Mouse (Mus musculus): ENCODE results near the gene 1700012B09Rik. TPM values are rescaled to one million over a fixed set of nuclear protein-coding genes. Genes with fewer than 3 reads are reported as not detected.

Gene 1700012B09Rik
- polyA plus RNA-seq, 1 experiment from 2014 or later, result 1.5 TPM

GRCm38 (mm10) chr9:14724755-14725420 is 45.9 kb downstream of the 1700012B09Rik start:
- H3K36me3 ChIP-seq (replicated peaks), result no peaks in the 10 kb centered on the region

GRCm38 (mm10) chr9:14721610-14722009 is 49.2 kb downstream of the 1700012B09Rik start:
- no peaks in the 10 kb centered on the region for H3K36me3 ChIP-seq (replicated peaks)
- H3K4me2 ChIP-seq, result no peak overlapping the region
- H3K4me1 ChIP-seq, result peaks cover 3% of the 10 kb centered on the region; the same call in 1 of the 2 replicates
- WGBS, result 79% methylated on average over 5 of the region's 5 CpGs
- ATAC-seq (ENCODE audit: low FRiP score), result no peak
- no peaks in the 10 kb centered on the region for H3K27me3 ChIP-seq
- H3K4me3 ChIP-seq (replicated peaks), result no peak overlapping the region
- no peak overlapping the region for H3K9ac ChIP-seq
- no peaks in the 10 kb centered on the region for H3K9me3 ChIP-seq
- no peak overlapping the region for H3K27ac ChIP-seq

More at GRCm38 (mm10) chr9:14724755-14725420, 45.9 kb downstream of the 1700012B09Rik start:
- H3K9me3 ChIP-seq, result no peaks in the 10 kb centered on the region
- H3K4me2 ChIP-seq, result no peak overlapping the region
- no peak overlapping the region for H3K9ac ChIP-seq
- H3K27ac ChIP-seq, result no peak overlapping the region
- peaks cover 3% of the 10 kb centered on the region; the same call in 1 of the 2 replicates for H3K4me1 ChIP-seq
- WGBS, result 85% methylated on average over 5 of the region's 5 CpGs
- no peak for ATAC-seq (ENCODE audit: low FRiP score)
- H3K27me3 ChIP-seq, result no peaks in the 10 kb centered on the region
- H3K4me3 ChIP-seq (replicated peaks), result no peak overlapping the region

DNA sequence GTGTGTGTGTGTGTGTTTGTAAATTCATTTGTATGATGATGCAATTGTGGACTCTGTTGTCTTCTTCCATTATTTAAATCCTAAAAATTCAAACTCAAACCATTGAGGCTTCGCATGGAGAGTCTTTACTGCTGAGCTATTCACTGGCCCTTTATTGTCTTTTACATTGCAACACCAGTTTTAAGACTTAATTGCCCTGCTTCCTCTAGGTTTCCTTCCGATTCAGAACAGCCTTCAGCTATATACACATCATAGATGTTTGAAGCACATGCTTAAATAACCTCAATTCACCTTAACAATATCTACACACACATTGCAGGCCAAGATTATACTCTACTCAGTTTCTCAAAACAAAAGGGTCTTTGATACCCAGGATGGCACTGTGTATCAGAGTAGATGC is 50.4 kb downstream of the 1700012B09Rik start:
- H3K27me3 ChIP-seq, result no peaks in the 10 kb centered on the region
- ATAC-seq (ENCODE audit: low FRiP score), result no peak

GRCm38 (mm10) chr9:14718332-14718691 is 52.5 kb downstream of the 1700012B09Rik start:
- H3K4me2 ChIP-seq, result no peak overlapping the region
- H3K9me3 ChIP-seq, result no peaks in the 10 kb centered on the region
- H3K9ac ChIP-seq, result no peak overlapping the region; the same call in 1 of the 2 replicates
- H3K27me3 ChIP-seq, result no peaks in the 10 kb centered on the region
- no peak overlapping the region for H3K27ac ChIP-seq
- no peak overlapping the region for H3K4me3 ChIP-seq (replicated peaks)
- ATAC-seq (ENCODE audit: low FRiP score), result no peak
- H3K36me3 ChIP-seq (replicated peaks), result no peaks in the 10 kb centered on the region
- H3K4me1 ChIP-seq, result peaks cover under 1% of the 10 kb centered on the region; the same call in 1 of the 2 replicates

More for the DNA sequence above, 50.4 kb downstream of the 1700012B09Rik start:
- 42% methylated on average over 2 of the region's 2 CpGs for WGBS
- Histone ChIP-seq H3K4me1 (peaks cover 3% of the 10 kb centered on the region; the same call in 1 of the 2 replicates), H3K9ac (no peak overlapping the region), H3K9me3 (no peaks in the 10 kb centered on the region), H3K4me3 (replicated peaks) (no peak overlapping the region), H3K27ac (no peak overlapping the region), H3K4me2 (no peak overlapping the region), H3K36me3 (replicated peaks) (no peaks in the 10 kb centered on the region)

DNA sequence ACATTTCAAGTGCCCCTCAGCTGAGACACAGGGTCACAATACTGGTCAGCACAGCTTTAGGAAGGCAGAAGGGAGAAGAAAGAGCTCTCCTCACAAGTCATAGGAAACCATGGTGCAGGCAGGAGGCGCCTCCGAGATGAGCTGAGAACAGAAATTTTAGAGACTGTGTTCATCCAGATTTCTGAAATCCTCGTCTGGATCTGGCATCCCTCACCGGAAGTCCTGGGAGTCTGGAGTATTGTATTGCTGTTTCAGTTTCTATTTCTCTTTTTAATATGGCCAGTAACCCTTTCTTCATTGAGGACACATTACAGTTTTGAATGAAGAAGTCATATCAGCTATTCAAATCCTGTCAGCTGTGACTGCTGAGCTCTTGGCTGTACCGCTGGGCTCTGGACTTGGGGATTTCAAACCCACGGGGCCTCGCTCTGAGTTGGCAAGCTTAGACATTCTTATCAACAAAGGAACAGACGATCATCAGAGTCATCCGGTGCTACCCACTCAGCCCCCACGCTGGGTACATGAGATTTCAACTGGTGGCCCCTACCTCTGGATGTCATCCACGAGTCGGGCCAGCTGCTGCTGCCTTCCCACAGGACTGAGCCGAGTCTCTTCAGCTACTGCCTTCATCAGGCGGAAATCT is 53.0 kb downstream of the 1700012B09Rik start:
- Histone ChIP-seq H3K9ac (no peak overlapping the region; the same call in 1 of the 2 replicates), H3K4me3 (replicated peaks) (no peak overlapping the region), H3K36me3 (replicated peaks) (no peaks in the 10 kb centered on the region), H3K4me1 (no peaks in the 10 kb centered on the region), H3K27ac (no peak overlapping the region), H3K27me3 (no peaks in the 10 kb centered on the region), H3K9me3 (no peaks in the 10 kb centered on the region), H3K4me2 (no peak overlapping the region)
- no peak for ATAC-seq (ENCODE audit: low FRiP score)
- WGBS, result 69% methylated on average over 14 of the region's 14 CpGs

DNA sequence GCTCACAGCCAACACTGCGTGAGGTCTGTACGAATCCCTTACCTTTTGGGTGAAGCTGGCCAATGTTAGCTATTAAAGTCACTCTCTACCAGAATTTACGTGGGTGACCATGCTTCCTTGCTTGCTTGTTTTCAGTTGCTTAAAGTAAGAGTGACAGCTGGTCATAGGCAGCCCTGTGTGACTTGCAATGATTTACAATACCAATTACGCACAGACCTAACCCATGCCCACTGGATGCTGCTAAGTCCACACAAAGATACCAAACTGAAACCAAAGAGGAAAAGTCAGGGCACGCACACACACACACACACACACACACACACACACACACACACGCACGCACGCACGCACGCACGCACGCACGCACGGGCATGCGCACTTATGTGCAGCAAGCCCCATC is 55.6 kb downstream of the 1700012B09Rik start:
- H3K9me3 ChIP-seq, result no peaks in the 10 kb centered on the region
- H3K27me3 ChIP-seq, result no peaks in the 10 kb centered on the region
- no peaks in the 10 kb centered on the region for H3K4me1 ChIP-seq
- H3K9ac ChIP-seq, result no peak overlapping the region
- ATAC-seq (ENCODE audit: low FRiP score), result no peak
- no peak overlapping the region for H3K27ac ChIP-seq
- no peak overlapping the region for H3K4me3 ChIP-seq (replicated peaks)
- no peaks in the 10 kb centered on the region for H3K36me3 ChIP-seq (replicated peaks)
- WGBS, result 86% methylated on average over 15 of the region's 15 CpGs
- H3K4me2 ChIP-seq, result no peak overlapping the region

DNA sequence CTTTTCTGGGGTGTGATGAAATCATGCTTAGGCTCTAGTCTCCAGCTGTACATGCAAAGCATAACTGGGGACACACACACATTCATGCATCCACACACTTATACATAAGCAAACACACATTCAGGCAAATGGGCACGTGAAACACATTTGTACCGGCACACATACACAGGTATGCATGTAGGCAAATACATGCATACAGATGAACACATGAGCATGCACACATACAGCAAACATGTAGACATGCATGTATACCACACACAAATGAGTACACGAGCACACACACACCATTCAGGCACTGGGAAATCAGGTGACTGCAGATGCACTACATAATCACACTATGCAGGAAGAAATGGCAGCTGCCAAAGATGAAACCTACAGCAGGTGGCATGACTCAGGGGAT is 59.9 kb downstream of the 1700012B09Rik start:
- no peak overlapping the region for H3K4me3 ChIP-seq (replicated peaks)
- no peaks in the 10 kb centered on the region for H3K27me3 ChIP-seq
- H3K36me3 ChIP-seq (replicated peaks), result no peaks in the 10 kb centered on the region
- no peaks in the 10 kb centered on the region for H3K4me1 ChIP-seq
- no peak overlapping the region for H3K4me2 ChIP-seq
- H3K27ac ChIP-seq, result no peak overlapping the region
- 88% methylated on average over 3 of the region's 3 CpGs for WGBS
- no peaks in the 10 kb centered on the region for H3K9me3 ChIP-seq
- ATAC-seq (ENCODE audit: low FRiP score), result no peak
- H3K9ac ChIP-seq, result no peak overlapping the region

Other genes with a start within 250 kb of the 1700012B09Rik start
- 14.1 and 14.8 TPM in 2 replicates for gene Amotl1, start 126.0 kb downstream of the 1700012B09Rik start, polyA plus RNA-seq (2016; fragmentation: Nextera tagmentation; extraction: Ambion mirVana)
- gene Piwil4, start 30.3 kb downstream of the 1700012B09Rik start, polyA plus RNA-seq (2016; fragmentation: Nextera tagmentation; extraction: Ambion mirVana), result 0.17 TPM in 1 of 2 replicates, not detected in the other
- 1.5 TPM in 2 replicates for gene Fut4, start 18.6 kb downstream of the 1700012B09Rik start, polyA plus RNA-seq (2016; fragmentation: Nextera tagmentation; extraction: Ambion mirVana)
- gene Mre11a, start 13.6 kb upstream of the 1700012B09Rik start, polyA plus RNA-seq (2016; fragmentation: Nextera tagmentation; extraction: Ambion mirVana), result 31.2 and 32.6 TPM in 2 replicates
- gene Ankrd49, start 13.8 kb upstream of the 1700012B09Rik start, polyA plus RNA-seq (2016; fragmentation: Nextera tagmentation; extraction: Ambion mirVana), result 54.6 and 56.9 TPM in 2 replicates
- 0.51 and 0.70 TPM in 2 replicates for gene Gpr83, start 89.2 kb upstream of the 1700012B09Rik start, polyA plus RNA-seq (2016; fragmentation: Nextera tagmentation; extraction: Ambion mirVana)
- gene Izumo1r, start 132.9 kb upstream of the 1700012B09Rik start, polyA plus RNA-seq (2016; fragmentation: Nextera tagmentation; extraction: Ambion mirVana), result not detected in 2 replicates